Mouse (Mus musculus) brown adipose tissue, adult 24 weeks (tissue): ENCODE results near the gene Tnfrsf1a. TPM values are rescaled to one million over a fixed set of nuclear protein-coding genes. Genes with fewer than 3 reads are reported as not detected.

ENCODE experiments used
- polyA plus RNA-seq: library from polyadenylated mRNA; stranded (reverse); fragments of >200 nt; gene quantifications from 2 replicates; pipeline ENCODE4 v1.2.4, GENCODE M21; 2012; ENCODE audit not compliant: missing spikeins, insufficient read depth, insufficient read length

The Tnfrsf1a gene
- polyA plus RNA-seq, 1 experiment, result 52.3 TPM

Other genes starting within 250 kb of the Tnfrsf1a start
- gene Nop2, start 217.5 kb upstream of the Tnfrsf1a start, polyA plus RNA-seq, result 10.0 and 16.0 TPM in 2 replicates
- 2.9 and 3.2 TPM in 2 replicates for gene Iffo1, start 204.1 kb upstream of the Tnfrsf1a start, polyA plus RNA-seq
- gene Gapdh, start 182.9 kb upstream of the Tnfrsf1a start, polyA plus RNA-seq, result 1,014 and 1,139 TPM in 2 replicates
- gene Ncapd2, start 157.7 kb upstream of the Tnfrsf1a start, polyA plus RNA-seq, result 7.5 and 9.2 TPM in 2 replicates
- gene Mrpl51, start 157.6 kb upstream of the Tnfrsf1a start, polyA plus RNA-seq, result 316 and 439 TPM in 2 replicates
- gene Vamp1, start 133.8 kb upstream of the Tnfrsf1a start, polyA plus RNA-seq, result 5.4 and 7.7 TPM in 2 replicates
- gene Tapbpl, start 117.5 kb upstream of the Tnfrsf1a start, polyA plus RNA-seq, result 16.1 and 24.1 TPM in 2 replicates
- gene Cd27, start 112.4 kb upstream of the Tnfrsf1a start, polyA plus RNA-seq, result not detected in 2 replicates
- gene Tuba3a, start 63.3 kb upstream of the Tnfrsf1a start, polyA plus RNA-seq, result not detected in 2 replicates
- gene Ltbr, start 35.5 kb upstream of the Tnfrsf1a start, polyA plus RNA-seq, result 30.9 and 34.5 TPM in 2 replicates
- 0.88 and 1.1 TPM in 2 replicates for gene Scnn1a, start 28.7 kb upstream of the Tnfrsf1a start, polyA plus RNA-seq
- 0.33 TPM in 1 of 2 replicates, not detected in the other for gene Plekhg6, start 31.4 kb downstream of the Tnfrsf1a start, polyA plus RNA-seq
- 13.5 and 22.6 TPM in 2 replicates for gene Cd9, start 145.4 kb downstream of the Tnfrsf1a start, polyA plus RNA-seq
- gene Vwf, start 197.4 kb downstream of the Tnfrsf1a start, polyA plus RNA-seq, result 6.6 and 7.6 TPM in 2 replicates